Mouse (Mus musculus): ENCODE data around the gene Pbx4. TPM values are rescaled to one million over a fixed set of nuclear protein-coding genes. Genes with fewer than 3 reads are reported as not detected.

The Pbx4 gene
- total RNA-seq, 2 experiments from 2014 or later = 5.6 to 7.0 TPM

- ATAC-seq (replicated peaks; ENCODE audit: poor library complexity, severe bottlenecking) = no peak
Observed at GRCm38 (mm10) chr8:69890813-69891241, 58.5 kb downstream of the Pbx4 start.

- peak; percentile 49 for ATAC-seq (replicated peaks; ENCODE audit: poor library complexity, severe bottlenecking)
Observed at GRCm38 (mm10) chr8:69893863-69894262, 61.6 kb downstream of the Pbx4 start.

- ATAC-seq (replicated peaks; ENCODE audit: poor library complexity, severe bottlenecking) = no peak
Observed at GRCm38 (mm10) chr8:69894836-69895332, 62.6 kb downstream of the Pbx4 start.

- ATAC-seq (replicated peaks; ENCODE audit: poor library complexity, severe bottlenecking) = no peak
Observed at GRCm38 (mm10) chr8:69895772-69896451, 63.6 kb downstream of the Pbx4 start.

GRCm38 (mm10) chr8:69897857-69898256 is 65.6 kb downstream of the Pbx4 start:
- no peak for ATAC-seq (replicated peaks; ENCODE audit: poor library complexity, severe bottlenecking)

GRCm38 (mm10) chr8:69899876-69900275 is 67.6 kb downstream of the Pbx4 start:
- ATAC-seq (replicated peaks; ENCODE audit: poor library complexity, severe bottlenecking) = no peak

GRCm38 (mm10) chr8:69900895-69901451 is 68.7 kb downstream of the Pbx4 start:
- no peak for ATAC-seq (replicated peaks; ENCODE audit: poor library complexity, severe bottlenecking)

- peak; percentile 75 for ATAC-seq (replicated peaks; ENCODE audit: poor library complexity, severe bottlenecking)
Observed at GRCm38 (mm10) chr8:69901484-69902162, 69.3 kb downstream of the Pbx4 start.

- ATAC-seq (replicated peaks; ENCODE audit: poor library complexity, severe bottlenecking) = peak; percentile 14
Observed at GRCm38 (mm10) chr8:69902163-69903062, 70.1 kb downstream of the Pbx4 start, which contains the start of the genes Tssk6, Ndufa13 and Yjefn3. Tssk6 (plus strand) TSS chr8:69902184. Ndufa13 (minus strand) TSS chr8:69902558. Yjefn3 (minus strand) TSS chr8:69902712.

- ATAC-seq (replicated peaks; ENCODE audit: poor library complexity, severe bottlenecking) = peak; percentile 59
Observed at GRCm38 (mm10) chr8:69903063-69903542, 70.8 kb downstream of the Pbx4 start.

GRCm38 (mm10) chr8:69904096-69904495 is 71.8 kb downstream of the Pbx4 start:
- no peak for ATAC-seq (replicated peaks; ENCODE audit: poor library complexity, severe bottlenecking)

- ATAC-seq (replicated peaks; ENCODE audit: poor library complexity, severe bottlenecking) = no peak
Observed at GRCm38 (mm10) chr8:69906260-69906659, 74.0 kb downstream of the Pbx4 start.

GRCm38 (mm10) chr8:69907106-69907505 is 74.8 kb downstream of the Pbx4 start:
- no peak for ATAC-seq (replicated peaks; ENCODE audit: poor library complexity, severe bottlenecking)

GRCm38 (mm10) chr8:69911917-69912316 is 79.6 kb downstream of the Pbx4 start:
- ATAC-seq (replicated peaks; ENCODE audit: poor library complexity, severe bottlenecking) = no peak

GRCm38 (mm10) chr8:69912478-69913074 is 80.3 kb downstream of the Pbx4 start:
- ATAC-seq (replicated peaks; ENCODE audit: poor library complexity, severe bottlenecking) = no peak

GRCm38 (mm10) chr8:69914526-69914925 is 82.2 kb downstream of the Pbx4 start:
- ATAC-seq (replicated peaks; ENCODE audit: poor library complexity, severe bottlenecking) = no peak

- no peak for ATAC-seq (replicated peaks; ENCODE audit: poor library complexity, severe bottlenecking)
Observed at GRCm38 (mm10) chr8:69915748-69916147, 83.5 kb downstream of the Pbx4 start.

GRCm38 (mm10) chr8:69918506-69918905 is 86.2 kb downstream of the Pbx4 start:
- ATAC-seq (replicated peaks; ENCODE audit: poor library complexity, severe bottlenecking) = no peak

- ATAC-seq (replicated peaks; ENCODE audit: poor library complexity, severe bottlenecking) = peak; percentile 80
Observed at GRCm38 (mm10) chr8:69919010-69919409, 86.7 kb downstream of the Pbx4 start.

Data from granulocyte monocyte progenitor cell, adult 5-6 weeks (primary cell).